Mouse (Mus musculus) lung, postnatal 14 days (tissue): ENCODE results near the gene Zfp113.
A peak's percentile ranks its signal among the peaks of the same experiment; 100 is the strongest.

Experiments
- DNase-seq: peaks from one replicate; pipeline ENCODE4 v3.0.0; 2021

Gene Zfp113

GRCm38 (mm10) chr5:138155443-138155976 lies at the start of gene Zfp113:
Gene Zfp113, minus strand, starts transcription at chr5:138155744.
- peak; percentile 86 for DNase-seq

- no peak for DNase-seq
These were observed 46.5 kb upstream of the Zfp113 start for GRCm38 (mm10) chr5:138202086-138202485.

- no peak for DNase-seq
These were observed 44.0 kb upstream of the Zfp113 start for GRCm38 (mm10) chr5:138199576-138199975.

GRCm38 (mm10) chr5:138195463-138195862 lies 39.9 kb upstream of the Zfp113 start:
- DNase-seq: no peak

GRCm38 (mm10) chr5:138194755-138195345 lies 39.3 kb upstream of the Zfp113 start:
- peak; percentile 27 for DNase-seq

GRCm38 (mm10) chr5:138193771-138194727 lies 38.5 kb upstream of the Zfp113 start, which contains the start of gene Mblac1:
Gene Mblac1, plus strand, starts transcription at chr5:138194314.
- DNase-seq: peak; percentile 86

- DNase-seq: peak; percentile 72
These were observed 32.2 kb upstream of the Zfp113 start for GRCm38 (mm10) chr5:138187661-138188306.

DNA sequence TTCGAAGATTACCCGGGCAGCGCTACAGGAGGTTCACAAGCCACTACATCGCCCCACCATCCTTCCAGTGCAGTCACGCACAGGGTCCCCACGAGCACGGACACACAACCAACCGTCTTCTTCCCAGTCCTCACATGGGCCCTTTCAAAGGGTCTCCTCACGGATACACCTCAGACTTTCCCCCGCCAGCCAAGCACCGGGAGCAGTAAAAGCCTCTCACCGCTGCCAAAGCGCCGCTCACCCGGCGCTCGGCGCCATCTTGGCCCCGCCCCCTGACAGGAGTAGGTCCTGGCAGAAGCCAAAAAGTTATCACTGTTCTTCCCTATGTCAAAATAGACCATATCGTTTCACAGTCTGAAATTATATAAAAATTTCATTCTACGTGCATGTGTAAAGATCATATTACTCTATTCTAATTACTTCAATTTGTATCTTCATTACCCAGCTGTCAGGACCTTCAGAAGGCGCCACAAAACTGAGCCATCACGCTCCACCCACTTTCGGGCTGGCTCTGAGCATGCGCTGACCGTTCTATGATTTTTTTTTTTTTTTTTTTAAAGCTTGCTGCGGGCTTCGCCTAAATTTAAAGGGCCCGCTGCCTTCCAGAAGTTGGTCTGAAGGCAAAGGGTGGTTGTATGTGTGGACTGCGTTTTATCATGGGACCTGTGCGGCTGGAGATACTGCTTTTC lies 31.6 kb upstream of the Zfp113 start, which contains the start of the genes Taf6 and Cnpy4:
TSS of gene Taf6 (minus strand) at position 502 of the 689 bp plus-strand sequence.
TSS of gene Cnpy4 (plus strand) at position 536 of the 689 bp plus-strand sequence.
- peak; percentile 87 for DNase-seq

- DNase-seq: no peak
These were observed 17.7 kb upstream of the Zfp113 start for GRCm38 (mm10) chr5:138173217-138173616.

GRCm38 (mm10) chr5:138171695-138172491 lies 16.3 kb upstream of the Zfp113 start, which contains the start of the genes Ap4m1 and Mcm7:
Gene Ap4m1, plus strand, starts transcription at chr5:138172002.
Gene Mcm7, minus strand, starts transcription at chr5:138172422.
- peak; percentile 99 for DNase-seq

DNA sequence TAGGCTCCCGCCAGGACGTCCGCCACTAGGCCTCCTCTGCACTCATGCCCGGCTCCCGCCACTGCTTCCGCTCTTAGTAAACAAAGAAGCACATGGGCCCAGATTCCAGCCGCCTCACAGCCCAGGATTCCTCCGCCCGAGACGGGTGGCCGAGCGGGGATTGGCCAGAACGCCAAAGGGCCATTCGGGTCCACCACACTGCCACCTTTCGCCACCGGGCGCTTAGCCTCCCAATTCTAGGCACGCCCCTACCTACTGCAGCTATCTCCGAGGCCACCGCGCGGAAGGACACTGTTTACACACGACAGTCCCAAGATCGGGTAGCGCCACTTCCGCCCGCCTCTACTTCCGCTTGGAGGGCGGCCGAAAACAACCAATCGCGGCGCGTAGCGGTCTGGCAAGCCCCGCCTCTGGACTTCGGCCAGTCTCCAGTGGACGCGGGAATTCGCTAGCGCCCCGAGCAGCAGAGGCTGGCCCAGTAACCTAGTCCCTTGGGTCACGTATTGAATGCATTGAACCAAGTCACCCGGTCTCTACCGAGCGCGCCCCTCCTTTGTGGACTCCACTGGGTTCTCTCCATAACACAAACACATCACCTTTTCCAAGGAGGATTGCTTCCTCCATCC lies 15.5 kb upstream of the Zfp113 start:
- DNase-seq: peak; percentile 98

GRCm38 (mm10) chr5:138165594-138165993 lies 10.1 kb upstream of the Zfp113 start:
- no peak for DNase-seq

DNA sequence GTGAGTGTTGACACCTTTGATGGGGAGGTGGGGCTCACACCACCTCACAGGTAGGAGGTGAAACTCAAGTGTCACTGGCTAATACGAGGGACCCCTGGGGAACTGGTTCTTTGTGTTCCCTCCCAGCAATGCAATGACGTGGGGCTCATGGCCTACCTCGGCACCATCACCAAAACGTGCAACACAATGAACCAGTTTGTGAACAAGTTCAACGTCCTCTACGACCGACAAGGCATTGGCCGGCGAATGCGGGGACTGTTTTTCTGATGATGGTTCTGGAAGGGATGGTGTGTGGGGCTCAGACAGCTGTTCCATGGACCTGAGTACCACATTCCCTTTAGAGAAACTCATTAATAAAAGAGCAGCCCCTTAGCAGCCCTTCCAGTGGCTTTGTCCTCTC lies 8.1 kb upstream of the Zfp113 start:
- DNase-seq: no peak

DNA sequence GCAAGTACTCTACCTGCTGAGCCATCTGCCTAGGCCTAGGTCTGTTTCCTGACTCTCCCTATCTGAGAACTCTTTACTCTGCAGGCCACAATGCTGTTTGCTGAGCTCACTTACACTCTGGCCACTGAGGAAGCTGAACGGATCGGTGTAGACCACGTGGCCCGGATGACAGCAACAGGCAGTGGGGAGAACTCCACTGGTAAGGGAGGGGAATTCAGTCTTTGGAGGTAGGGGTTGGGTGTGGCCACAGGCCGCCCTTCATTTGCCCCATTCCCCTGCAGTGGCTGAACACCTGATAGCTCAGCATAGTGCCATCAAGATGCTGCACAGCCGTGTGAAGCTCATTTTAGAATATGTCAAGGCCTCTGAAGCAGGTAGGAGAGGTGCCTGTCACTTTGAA lies 7.5 kb upstream of the Zfp113 start:
- no peak for DNase-seq

DNA sequence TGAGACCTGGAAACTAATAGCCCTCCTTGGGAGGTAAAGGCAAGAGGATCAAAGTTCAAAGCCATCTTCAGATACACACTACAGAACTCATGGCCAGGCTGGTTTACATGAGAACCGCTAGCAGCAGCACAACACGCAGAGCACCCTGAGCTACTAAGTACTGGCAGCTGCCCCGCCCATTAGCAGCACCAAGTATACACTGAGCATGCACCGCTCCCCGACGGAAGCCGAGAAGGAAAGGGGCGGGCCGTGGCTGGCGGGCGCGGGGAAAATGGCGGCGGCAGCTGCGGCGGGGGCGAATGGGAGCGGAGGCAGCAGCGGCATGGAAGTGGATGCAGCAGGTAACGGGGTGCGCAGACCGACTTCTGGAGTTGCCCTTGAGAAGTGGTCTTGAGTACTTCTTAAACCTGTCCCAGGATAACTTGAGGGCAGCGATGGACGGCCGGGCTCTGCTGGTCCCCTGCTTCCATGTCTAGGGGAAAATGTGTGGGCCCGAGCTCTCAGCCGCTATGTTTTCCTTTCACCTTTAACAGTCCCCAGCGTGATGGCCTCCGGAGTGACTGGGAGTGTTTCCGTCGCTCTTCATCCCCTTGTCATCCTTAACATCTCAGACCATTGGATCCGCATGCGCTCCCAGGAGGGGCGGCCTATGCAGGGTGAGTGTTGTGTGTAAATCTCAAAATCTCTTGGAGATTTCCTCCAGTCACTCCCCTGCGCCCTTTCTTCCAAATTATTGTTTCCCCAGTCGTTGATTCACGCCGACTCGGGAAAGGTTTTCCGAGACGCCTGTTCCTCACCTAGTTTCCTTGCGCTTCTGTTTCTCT lies 5.5 kb upstream of the Zfp113 start, which contains the start of gene Cops6:
TSS of gene Cops6 (plus strand) at position 230 of the 824 bp plus-strand sequence.
- DNase-seq: peak; percentile 95

DNA sequence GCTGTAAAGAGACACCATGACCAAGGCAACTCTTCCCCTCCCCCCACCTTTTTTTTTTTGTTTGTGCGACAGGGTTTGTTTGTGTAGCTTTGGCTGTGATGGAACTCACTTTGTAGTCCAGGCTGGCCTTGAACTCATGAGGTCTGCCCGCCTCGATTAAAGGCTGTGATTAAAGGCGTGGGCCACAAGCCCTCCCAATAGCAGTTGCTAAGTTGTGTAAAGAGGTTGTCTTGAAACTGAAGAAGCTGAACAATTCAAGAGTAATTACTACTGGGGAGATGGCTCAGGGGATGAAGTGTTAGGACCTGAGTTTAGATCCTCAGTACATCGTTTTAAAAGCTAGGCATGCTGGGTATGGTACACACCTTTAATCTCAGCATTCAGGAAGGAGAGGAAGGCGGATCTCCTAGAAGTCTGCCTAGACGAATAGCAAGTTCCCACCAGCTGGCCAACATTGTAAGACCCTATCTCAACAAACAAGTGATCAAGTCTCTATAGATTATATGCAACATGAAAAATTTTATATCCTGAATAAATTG lies 4.7 kb upstream of the Zfp113 start:
- DNase-seq: no peak

DNA sequence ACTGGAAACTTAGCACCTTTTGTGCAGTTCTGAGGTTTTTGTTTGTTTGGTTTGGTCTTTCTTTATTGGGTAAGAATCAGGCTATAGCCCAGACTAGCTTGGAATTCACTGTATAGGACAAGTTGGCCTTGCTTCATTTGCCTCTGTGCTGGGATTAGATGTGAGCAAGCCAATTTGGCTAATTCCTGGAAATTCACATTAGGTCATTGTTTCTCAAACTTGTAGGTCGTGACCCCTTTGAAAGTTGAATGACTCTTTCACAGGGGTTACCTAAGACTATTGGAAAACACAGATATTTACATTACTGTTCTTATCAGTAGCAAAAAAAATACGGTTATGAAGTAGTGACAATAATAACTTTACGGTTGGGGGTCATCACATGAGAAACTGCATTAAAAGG lies 1.2 kb downstream of the Zfp113 start:
- no peak for DNase-seq

DNA sequence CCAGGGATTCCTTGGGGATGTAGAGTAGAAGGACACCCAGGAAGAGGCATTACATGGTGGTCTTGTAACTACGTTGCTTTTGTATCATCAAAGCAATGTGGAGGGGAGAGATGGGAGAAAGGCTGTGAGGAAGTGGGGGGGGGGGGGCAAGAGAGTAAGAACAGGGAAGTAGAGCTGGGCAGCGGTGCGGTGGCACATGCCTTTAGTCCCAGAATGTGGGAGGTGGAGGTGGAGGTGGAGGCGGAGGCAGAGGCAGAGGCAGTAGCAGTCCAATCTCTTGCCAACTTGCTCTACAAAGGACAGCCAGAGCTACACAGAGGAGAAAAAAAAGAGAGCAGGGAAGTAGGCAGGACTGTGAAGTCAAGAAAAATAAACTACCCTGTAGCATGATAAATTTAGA lies 17.0 kb downstream of the Zfp113 start:
- no peak for DNase-seq

GRCm38 (mm10) chr5:138137935-138138549 lies 17.5 kb downstream of the Zfp113 start:
- DNase-seq: peak; percentile 54
